Mouse (Mus musculus) embryonic fibroblast, embryonic 13.5 days (primary cell): ENCODE results near the gene Reep3.

Experiments used
- CTCF ChIP-seq: IDR thresholded peaks from 2 replicates; pipeline ENCODE4 v1.5.1; 2011; ENCODE audit warnings: mild to moderate bottlenecking, control low read depth, low read length, moderate library complexity, borderline replicate concordance; ENCODE audit not compliant: insufficient read depth
- POLR2A ChIP-seq: IDR thresholded peaks from 2 replicates; pipeline ENCODE4 v1.6.1; 2011; ENCODE audit warnings: low read depth, mild to moderate bottlenecking, control low read depth, low read length, moderate library complexity

- TF ChIP-seq POLR2A: no peak
- TF ChIP-seq CTCF: no peak
Observed at GRCm38 (mm10) chr10:67120180-67120579, 23.4 kb upstream of the Reep3 start.
